ENCODE assay signal across 13 mouse cellular contexts in genomic region chr12:3852521-3852920, GRCm38 (mm10). TPM values are rescaled to one million over a fixed set of nuclear protein-coding genes. Genes with fewer than 3 reads are reported as not detected.
A peak's percentile ranks its signal among the peaks of the same experiment; 100 is the strongest.
DNase-seq lines count a peak whose midpoint lies in the region; ATAC-seq and TF ChIP-seq lines count a peak whose summit lies in the region.
"Had no signal": no experiment of that assay in that cellular context is flagged by ENCODE, and none has a peak within 500 bp of the region (broad histone marks: within the 10 kb centered on the region; RNA-seq: fewer than 3 reads in every experiment).

No protein-coding gene starts in this region.

- ATAC-seq in kidney, embryonic 14.5 days (ENCODE audit: low FRiP score, low TSS enrichment): no peak
- ATAC-seq: midbrain, embryonic 13.5 days had no signal

- intact Hi-C loops in heart, postnatal 36 days (cut with DNase I): no loop called here

- peaks cover 45% of the 10 kb centered on the region for H3K36me3 ChIP-seq in kidney, embryonic 14.5 days (ENCODE audit: control insufficient read depth, insufficient read depth, low read length)
- H3K36me3 ChIP-seq in small intestine, adult 2 months (ENCODE audit: control insufficient read depth, insufficient read depth, low read length): peaks cover 28% of the 10 kb centered on the region

- WGBS in kidney, embryonic 14.5 days: 67% methylated on average over 5 of the region's 5 CpGs
- WGBS in small intestine, adult 2 months: 69% methylated on average over 5 of the region's 5 CpGs

- H3K9ac ChIP-seq in kidney, embryonic 14.5 days (ENCODE audit: low read depth, low read length): no peak overlapping the region
- H3K9ac ChIP-seq: limb, embryonic 12.5 days; midbrain, embryonic 13.5 days had no signal

- H3K4me2 ChIP-seq in kidney, embryonic 14.5 days (replicated peaks; ENCODE audit: low read depth, low read length): no peak overlapping the region
- H3K4me2 ChIP-seq: limb, embryonic 12.5 days; midbrain, embryonic 13.5 days had no signal

- 0 out of 2 replicates have a peak overlapping the region, but pooled peaks have one; percentile 30 for H3K27ac ChIP-seq in kidney, embryonic 14.5 days (ENCODE audit: low read depth, low read length)
- H3K27ac ChIP-seq in small intestine, adult 2 months (ENCODE audit: insufficient read depth, low read depth, low read length): no peak overlapping the region
- H3K27ac ChIP-seq: limb, embryonic 12.5 days; midbrain, embryonic 13.5 days had no signal

- no peaks in the 10 kb centered on the region for H3K9me3 ChIP-seq in kidney, embryonic 14.5 days (ENCODE audit: control insufficient read depth, low read length)
- H3K9me3 ChIP-seq: limb, embryonic 12.5 days; midbrain, embryonic 13.5 days had no signal

- H3K27me3 ChIP-seq in kidney, embryonic 14.5 days (ENCODE audit: control insufficient read depth, insufficient read depth, low read length): no peaks in the 10 kb centered on the region
- no peaks in the 10 kb centered on the region for H3K27me3 ChIP-seq in small intestine, adult 2 months (ENCODE audit: control insufficient read depth, insufficient read depth, low read length)
- H3K27me3 ChIP-seq: limb, embryonic 12.5 days; midbrain, embryonic 13.5 days had no signal

- no peak overlapping the region for H3K4me3 ChIP-seq in kidney, embryonic 14.5 days (ENCODE audit: low read length)
- no peak overlapping the region for H3K4me3 ChIP-seq in small intestine, adult 2 months (ENCODE audit: low read depth, low read length)
- H3K4me3 ChIP-seq: limb, embryonic 12.5 days; midbrain, embryonic 13.5 days had no signal

- peak; percentile 29; the same call in 1 of the 2 replicates for TF ChIP-seq CTCF in small intestine, adult 2 months (IDR thresholded peaks at IDR 0.05; ENCODE audit: extremely low read depth, insufficient read length, insufficient replicate concordance, low read depth, low read length)

- no peak for DNase-seq in kidney, adult 8-10 months
- DNase-seq in CD4-positive, CD25-positive, alpha-beta regulatory T cell, adult 2 months (ENCODE audit: low read depth, low spot score): peak; percentile 72
- peak; percentile 71 for DNase-seq in ZHBTc4 (ENCODE audit: low read depth, low spot score)
- no peak for DNase-seq in adrenal gland, postnatal 14 days
- no peak for DNase-seq in heart, postnatal 36 days
- no peak for DNase-seq in urinary bladder, postnatal 4 days (ENCODE audit: low spot score in 2 of 2)
- DNase-seq: cerebellum, adult 8-10 months; heart, postnatal 10 days; retina, postnatal 1 day had no signal

- no peak for TF ChIP-seq POLR2A in small intestine, adult 2 months (IDR thresholded peaks at IDR 0.05; ENCODE audit: low read depth, low read length)

- H3K4me1 ChIP-seq in kidney, embryonic 14.5 days (ENCODE audit: control insufficient read depth, insufficient read depth, low read length): peaks cover 42% of the 10 kb centered on the region
- peaks cover 8% of the 10 kb centered on the region for H3K4me1 ChIP-seq in small intestine, adult 2 months (ENCODE audit: control insufficient read depth, insufficient read depth, insufficient read length, low read length)

RNA-seq across cellular contexts. Expression of gene Dnmt3a, which starts 46.7 kb away (rescaled TPM):
- 59.9 and 87.9 TPM in 2 replicates for polyA plus RNA-seq in kidney, embryonic 14.5 days (2014; fragmentation: Nextera tagmentation; extraction: Ambion mirVana)
- polyA plus RNA-seq in small intestine, adult 2 months (2012; rRNA removed): 5.2 and 10.2 TPM in 2 replicates
- total RNA-seq in adrenal gland, postnatal 14 days (2021): 95.6 and 106 TPM in 2 replicates
- total RNA-seq in heart, postnatal 36 days (2021): 10 to 100 TPM; 71.7 to 75.8 TPM

Comparison
In these comparisons a context has a peak if more than half of its experiments do, and no peak if none do; other contexts are left out.
1. DNase-seq: peak in CD4-positive, CD25-positive, alpha-beta regulatory T cell, adult 2 months (single experiment) and ZHBTc4 (single experiment); none in kidney, adult 8-10 months (0 of 2), adrenal gland, postnatal 14 days (single experiment), heart, postnatal 36 days (0 of 2) and urinary bladder, postnatal 4 days (0 of 2).